Mouse (Mus musculus) brain, embryonic 14.5 days (tissue): ENCODE data around the gene Atxn10.

Source experiments
- CTCF ChIP-seq: fragments of 200-500 bp; IDR thresholded peaks from 2 replicates; pipeline ENCODE4 v1.5.1; 2012; ENCODE audit warnings: inconsistent platforms, mild to moderate bottlenecking, moderate library complexity, borderline replicate concordance; ENCODE audit not compliant: insufficient read depth, insufficient read length; ENCODE audit errors: extremely low read depth
- POLR2A ChIP-seq: fragments of 200-500 bp; IDR thresholded peaks from 2 replicates; pipeline ENCODE4 v1.6.1; 2012; ENCODE audit warnings: mild to moderate bottlenecking, inconsistent platforms, borderline replicate concordance; ENCODE audit not compliant: poor library complexity, insufficient read depth, insufficient read length, severe bottlenecking; ENCODE audit errors: extremely low read depth

- no peak for TF ChIP-seq CTCF
- TF ChIP-seq POLR2A, result no peak
These were observed 8.2 kb upstream of the Atxn10 start for GRCm38 (mm10) chr15:85327808-85328207.
